Mouse (Mus musculus) C2C12 (cell line): ENCODE results near the gene Lhx3. TPM values are rescaled to one million over a fixed set of nuclear protein-coding genes. Genes with fewer than 3 reads are reported as not detected.

Source experiments
- H3K27me3 ChIP-seq: one replicate; pipeline ENCODE4 v1.6.1; 2011; ENCODE audit not compliant: control insufficient read depth, insufficient read depth, insufficient read length
- H3K36me3 ChIP-seq: one replicate; pipeline ENCODE4 v1.6.1; 2011; ENCODE audit not compliant: control insufficient read depth, insufficient read depth
- H3K4me3 ChIP-seq: one replicate; pipeline ENCODE4 v1.5.1; 2011; ENCODE audit warnings: mild to moderate bottlenecking, control low read depth; ENCODE audit not compliant: poor library complexity, insufficient read depth, severe bottlenecking
- H3K79me2 ChIP-seq: one replicate; pipeline ENCODE4 v1.6.1; 2011; ENCODE audit not compliant: control insufficient read depth, insufficient read depth
- H3K79me3 ChIP-seq: one replicate; pipeline ENCODE4 v1.6.1; 2011; ENCODE audit warnings: low read depth, control low read depth
- H3ac ChIP-seq: one replicate; pipeline ENCODE3; 2011; ENCODE audit warnings: low read depth; ENCODE audit not compliant: control insufficient read depth, insufficient read length
- CEBPB ChIP-seq: IDR thresholded peaks from one replicate; pipeline ENCODE4 v1.6.1; 2011; ENCODE audit warnings: low read depth, mild to moderate bottlenecking, control low read depth, moderate library complexity
- CTCF ChIP-seq: IDR thresholded peaks from one replicate; pipeline ENCODE4 v1.5.1; 2011; ENCODE audit not compliant: control insufficient read depth, insufficient read depth, insufficient read length
- FOSL1 ChIP-seq: IDR thresholded peaks from one replicate; pipeline ENCODE4 v1.8.0; 2011; ENCODE audit warnings: mild to moderate bottlenecking, low read length; ENCODE audit not compliant: poor library complexity, insufficient read depth, severe bottlenecking
- MAX ChIP-seq: IDR thresholded peaks from one replicate; pipeline ENCODE4 v1.6.1; 2011; ENCODE audit warnings: mild to moderate bottlenecking, control low read depth
- MYOD1 ChIP-seq: IDR thresholded peaks from one replicate; pipeline ENCODE4 v1.6.1; 2011; ENCODE audit warnings: low read depth; ENCODE audit not compliant: control insufficient read depth, insufficient read length
- MYOG ChIP-seq: IDR thresholded peaks from one replicate; pipeline ENCODE4 v1.6.1; 2011; ENCODE audit not compliant: control insufficient read depth, insufficient read length; ENCODE audit errors: extremely low read depth
- USF1 ChIP-seq: IDR thresholded peaks from one replicate; pipeline ENCODE4 v1.6.1; 2011; ENCODE audit warnings: low read depth, mild to moderate bottlenecking, control low read depth, moderate library complexity
- long read RNA-seq, 2 experiments: library from polyadenylated mRNA; unstranded; transcript quantifications; one replicate each; pipeline ENCODE4 v2.0.0; 2019 to 2020
- polyA plus RNA-seq: library from polyadenylated mRNA; unstranded; fragments of >200 nt; fragmentation: generic; extraction: Trizol; gene quantifications from one replicate; pipeline ENCODE4 v1.2.1, GENCODE M21; 2012; ENCODE audit warnings: missing spikeins

The Lhx3 gene
- polyA plus RNA-seq: not detected
- long read RNA-seq, experiment 1: 0 reads
- long read RNA-seq, experiment 2: 0 reads

DNA sequence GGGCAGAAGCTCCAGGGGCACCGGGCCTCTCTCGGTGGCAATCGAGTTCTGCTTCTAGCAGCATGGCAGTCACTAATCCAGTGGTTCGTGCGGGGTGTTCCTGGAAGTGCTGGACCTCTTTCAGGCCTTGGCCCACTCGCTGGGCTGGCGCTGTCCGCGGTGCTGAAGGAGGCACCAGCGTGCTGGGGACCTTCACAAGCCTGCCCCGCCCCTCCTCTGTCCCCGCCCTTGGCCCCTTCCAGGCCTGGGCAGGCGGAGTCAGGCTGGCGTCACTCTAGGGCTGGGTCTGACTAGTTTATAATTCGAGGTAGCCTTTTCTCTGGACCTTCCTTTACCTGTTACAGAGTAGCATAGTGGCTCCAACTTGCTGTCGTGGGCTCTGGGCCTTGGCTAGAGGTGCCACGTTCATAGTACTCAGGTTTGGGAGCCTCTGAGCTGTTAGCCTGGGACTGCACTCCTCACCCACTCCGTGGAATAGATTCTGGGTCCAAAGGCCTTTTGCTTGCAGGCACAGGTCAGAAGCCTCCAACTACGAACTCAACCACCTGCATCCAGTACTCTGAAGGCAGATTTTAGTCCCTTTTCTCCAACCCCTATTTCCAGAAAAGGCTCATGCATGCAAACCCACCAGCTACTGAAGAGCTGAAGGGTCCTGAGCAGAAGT, at the start of gene Lhx3:
Gene Lhx3 (minus strand): TSS at position 164 of the 664 bp plus-strand sequence.
- Histone ChIP-seq H3K27me3 (peaks cover 30% of the 10 kb centered on the region), H3K36me3 (peaks cover 15% of the 10 kb centered on the region), H3K4me3 (no peak within 1 kb of the TSS), H3K79me2 (no peaks in the 10 kb centered on the region), H3ac (no peak within 1 kb of the TSS), H3K79me3 (no peaks in the 10 kb centered on the region)
- no peak for TF ChIP-seq MYOD1

DNA sequence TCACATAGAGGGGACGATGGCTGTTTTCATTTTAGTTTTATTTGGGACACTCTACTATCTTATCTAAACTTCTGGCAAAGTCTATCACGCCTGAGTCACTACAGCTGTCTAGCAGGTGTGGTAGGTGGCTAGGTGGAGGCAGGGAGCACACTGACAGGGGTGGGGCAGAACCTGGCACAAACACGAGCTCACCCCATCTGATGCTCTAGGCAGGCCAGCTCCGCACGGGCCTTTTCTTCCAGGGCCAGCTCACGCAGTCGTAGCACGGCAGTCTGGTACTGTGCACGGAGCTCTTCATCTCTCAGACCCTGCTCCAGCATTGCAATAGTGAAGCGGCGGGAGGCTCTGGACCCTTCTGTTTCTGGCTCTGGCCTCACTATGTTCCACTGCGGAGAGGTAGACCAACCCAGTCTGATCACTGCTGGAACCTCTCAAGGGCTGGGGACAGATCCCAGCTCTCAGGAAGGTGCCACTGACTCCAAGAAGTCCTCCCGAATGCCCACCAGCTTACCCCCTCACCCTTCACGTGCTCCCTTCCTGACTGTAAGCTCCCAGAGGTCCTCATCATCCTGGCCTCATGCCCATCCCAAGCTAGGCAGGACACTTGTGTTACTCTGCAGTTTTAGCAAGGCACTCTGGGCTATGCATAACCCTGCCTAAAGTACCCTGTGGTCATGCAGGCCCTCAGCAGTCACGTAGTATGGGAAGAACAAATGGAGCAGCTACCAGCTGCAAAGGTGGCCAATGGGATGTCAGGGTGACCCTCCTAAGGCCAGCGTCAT, 49.4 kb upstream of the Lhx3 start:
- no peak for TF ChIP-seq MYOG
- Histone ChIP-seq H3K4me3 (no peak overlapping the region), H3ac (no peak overlapping the region), H3K27me3 (peaks cover 69% of the 10 kb centered on the region), H3K79me2 (no peaks in the 10 kb centered on the region), H3K36me3 (no peaks in the 10 kb centered on the region), H3K79me3 (no peaks in the 10 kb centered on the region)

DNA sequence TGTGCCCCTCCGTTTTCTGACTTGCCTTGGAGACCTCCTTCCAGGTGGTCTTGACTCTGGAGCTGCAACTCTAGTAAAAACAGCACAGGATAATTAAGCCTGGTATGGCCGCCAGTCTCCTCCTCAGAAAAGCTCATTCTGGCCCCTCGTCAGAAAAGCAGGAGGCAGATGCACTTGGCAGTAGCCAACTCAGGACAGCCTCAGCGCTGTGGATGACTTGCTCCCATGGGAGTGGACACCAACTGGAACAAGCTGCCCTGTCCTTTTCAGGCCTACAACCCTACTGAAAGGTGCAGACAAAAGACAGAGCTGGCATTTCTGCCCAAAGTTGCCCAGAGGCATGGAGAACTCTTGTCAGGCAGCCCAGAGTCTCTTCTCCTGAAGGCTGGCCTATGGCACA, 46.7 kb upstream of the Lhx3 start:
- H3K79me2 ChIP-seq: no peaks in the 10 kb centered on the region
- H3ac ChIP-seq: no peak overlapping the region
- H3K79me3 ChIP-seq: no peaks in the 10 kb centered on the region
- H3K27me3 ChIP-seq: peaks cover 93% of the 10 kb centered on the region
- TF ChIP-seq CEBPB: no peak
- no peak for TF ChIP-seq FOSL1
- no peak for TF ChIP-seq MYOG
- no peak overlapping the region for H3K4me3 ChIP-seq
- no peaks in the 10 kb centered on the region for H3K36me3 ChIP-seq

DNA sequence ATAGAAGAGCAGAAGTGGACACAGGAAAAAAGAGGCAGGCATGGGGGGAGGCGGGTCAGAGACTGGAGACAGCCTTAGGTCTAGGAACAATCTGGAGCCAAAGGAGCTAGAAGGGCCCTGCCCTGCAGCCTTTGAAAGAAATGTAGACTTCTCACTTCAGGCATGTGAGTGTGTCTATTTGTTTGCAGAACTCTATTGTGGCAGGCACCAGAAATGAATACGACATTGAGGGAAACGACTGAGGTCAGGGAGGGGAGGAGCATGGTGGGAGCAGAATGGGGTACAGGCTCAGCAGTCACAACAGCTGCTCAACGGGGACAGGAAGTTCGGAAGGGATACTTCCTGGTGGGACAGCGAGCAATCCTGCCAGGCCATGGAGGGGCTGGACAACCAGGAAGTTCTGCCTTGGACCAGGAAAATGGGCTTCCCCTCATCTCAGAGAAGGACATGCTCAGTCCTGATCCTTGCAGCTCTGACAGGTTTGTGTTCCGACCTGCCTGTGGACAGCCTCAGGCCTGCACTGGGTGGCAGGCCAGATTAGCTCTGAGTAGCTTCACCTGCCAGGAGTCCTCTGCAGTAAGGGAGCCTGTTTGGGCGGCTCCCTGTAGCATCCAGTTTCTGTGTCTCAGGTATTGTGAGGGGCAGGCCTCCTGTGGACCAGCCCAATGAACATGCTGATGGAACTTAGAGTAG, 44.6 kb upstream of the Lhx3 start:
- TF ChIP-seq CEBPB (no peak), FOSL1 (no peak), MAX (no peak)
- Histone ChIP-seq H3K4me3 (no peak overlapping the region), H3K27me3 (peaks cover 92% of the 10 kb centered on the region), H3K79me3 (no peaks in the 10 kb centered on the region), H3K36me3 (no peaks in the 10 kb centered on the region), H3ac (no peak overlapping the region), H3K79me2 (no peaks in the 10 kb centered on the region)

DNA sequence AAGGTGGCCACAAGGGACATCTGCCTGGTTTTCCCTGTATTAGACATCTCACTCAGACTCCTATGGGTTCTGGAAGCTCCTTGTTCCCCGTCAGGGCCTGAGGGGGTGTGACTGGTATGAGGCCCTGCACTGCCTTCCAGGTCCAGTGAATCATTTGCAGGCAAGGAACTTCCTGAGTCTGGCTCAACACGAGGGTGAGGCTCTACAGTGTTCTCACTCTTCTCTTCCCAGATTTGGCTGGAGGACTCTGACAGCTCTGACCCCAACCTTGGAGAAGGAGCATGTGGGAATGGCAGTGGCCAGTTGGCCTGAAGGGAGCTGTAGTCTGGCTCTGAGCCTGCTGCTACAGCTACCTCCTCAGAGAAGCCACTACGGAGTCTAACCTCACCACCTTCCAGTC, 39.4 kb upstream of the Lhx3 start:
- no peaks in the 10 kb centered on the region for H3K79me3 ChIP-seq
- H3K36me3 ChIP-seq: no peaks in the 10 kb centered on the region
- TF ChIP-seq FOSL1: no peak
- no peak for TF ChIP-seq MAX
- no peak for TF ChIP-seq MYOD1
- no peak for TF ChIP-seq MYOG
- TF ChIP-seq USF1: no peak
- no peak for TF ChIP-seq CTCF
- no peak for TF ChIP-seq CEBPB
- no peaks in the 10 kb centered on the region for H3K79me2 ChIP-seq
- H3K27me3 ChIP-seq: peaks cover 62% of the 10 kb centered on the region
- H3ac ChIP-seq: no peak overlapping the region
- H3K4me3 ChIP-seq: no peak overlapping the region

DNA sequence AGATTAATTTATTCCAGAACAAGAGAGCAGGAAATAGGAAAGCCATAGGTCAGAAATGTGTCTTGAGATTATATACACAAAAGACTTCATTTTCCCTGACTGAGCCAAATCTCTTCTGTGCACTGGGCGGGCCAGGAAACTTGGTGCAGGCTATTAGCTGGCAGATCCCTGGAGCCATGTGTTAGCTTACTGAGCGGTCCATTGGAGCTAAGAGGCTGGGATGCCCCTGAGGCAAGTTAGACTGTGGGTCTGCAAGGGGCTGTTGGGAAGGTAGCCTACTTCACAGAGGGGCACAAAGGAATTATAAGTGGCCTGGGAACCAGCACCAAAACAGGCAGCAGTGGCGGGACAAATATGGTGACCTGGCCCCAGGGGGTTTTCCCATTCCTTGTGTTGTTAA, 32.8 kb upstream of the Lhx3 start:
- peaks cover 2% of the 10 kb centered on the region for H3K79me3 ChIP-seq
- no peak overlapping the region for H3K4me3 ChIP-seq
- TF ChIP-seq MYOD1 (no peak), CEBPB (no peak), FOSL1 (no peak), MYOG (no peak), MAX (no peak), USF1 (no peak), CTCF (no peak)
- no peaks in the 10 kb centered on the region for H3K36me3 ChIP-seq
- H3ac ChIP-seq: no peak overlapping the region
- H3K27me3 ChIP-seq: peaks cover 23% of the 10 kb centered on the region
- peaks cover 12% of the 10 kb centered on the region for H3K79me2 ChIP-seq
